Mouse (Mus musculus): ENCODE measurements around the gene Nhs. TPM values are rescaled to one million over a fixed set of nuclear protein-coding genes. Genes with fewer than 3 reads are reported as not detected.

Nhs gene
- total and polyA plus RNA-seq, 3 experiments: 0.16 to 0.55 (median 0.37) TPM

DNA sequence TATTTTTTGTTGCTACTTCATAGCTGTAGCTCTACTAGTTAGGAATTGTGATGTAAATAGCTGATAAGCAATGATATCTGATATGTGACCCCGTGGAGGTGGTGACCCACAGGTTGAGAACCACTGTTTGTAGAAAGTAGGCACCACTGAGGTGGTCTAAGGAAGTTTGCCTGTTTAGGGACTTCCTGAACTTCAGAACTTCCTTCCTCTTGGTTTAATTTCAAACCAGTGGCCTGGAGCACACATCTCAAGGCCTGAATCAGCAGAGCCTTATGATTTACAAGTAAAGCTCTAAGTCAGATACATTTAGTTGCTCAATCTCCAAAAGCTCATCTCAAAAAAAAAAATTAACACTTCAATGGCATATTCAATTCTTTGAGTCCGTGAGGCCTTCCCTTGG, 265.1 kb downstream of the Nhs start:
- no peak for DNase-seq
- Histone ChIP-seq H3K36me3 (ENCODE audit: control insufficient read depth, insufficient read depth, low read length) (no peaks in the 10 kb centered on the region), H3K9ac (ENCODE audit: low read depth, low read length) (no peak overlapping the region), H3K79me2 (replicated peaks; ENCODE audit: control insufficient read depth, insufficient read depth, low read length) (no peaks in the 10 kb centered on the region), H3K27me3 (ENCODE audit: control insufficient read depth, insufficient read depth, low read length) (no peaks in the 10 kb centered on the region), H3K4me3 (no peak overlapping the region), H3K4me1 (ENCODE audit: control insufficient read depth, insufficient read depth, low read length) (no peaks in the 10 kb centered on the region; the same call in none of the 2 replicates), H3K27ac (no peak overlapping the region)
- TF ChIP-seq CTCF (IDR thresholded peaks at IDR 0.05) (no peak), POLR2A (IDR thresholded peaks at IDR 0.05; ENCODE audit: insufficient read depth, low read depth, low read length) (no peak), EP300 (IDR thresholded peaks at IDR 0.05; ENCODE audit: insufficient read depth, low read depth, low read length) (no peak)
- intact Hi-C loops (cut with DNase I): no loop called here
- 42% methylated on average over 2 of the region's 2 CpGs for WGBS

DNA sequence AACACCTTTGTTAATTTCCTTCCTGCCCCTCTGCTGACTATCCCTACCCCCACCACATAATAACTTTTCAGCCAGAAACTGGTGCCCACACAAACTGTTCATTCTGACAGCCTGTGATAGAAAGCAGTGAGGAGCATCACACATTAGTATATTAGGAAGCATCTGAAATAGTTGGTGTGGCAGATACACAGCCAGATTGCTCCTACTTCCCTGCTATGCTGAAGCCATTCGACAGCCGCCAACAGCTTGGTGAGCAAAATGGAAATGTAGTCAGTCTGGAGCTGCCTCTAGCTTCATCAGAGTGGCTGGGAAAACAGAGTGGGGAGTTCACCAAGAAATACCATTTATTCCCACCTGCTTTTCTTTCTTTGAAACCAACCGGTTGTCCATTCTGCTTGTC, 275.9 kb downstream of the Nhs start:
- Histone ChIP-seq H3K9ac (ENCODE audit: low read depth, low read length) (no peak overlapping the region), H3K27ac (no peak overlapping the region), H3K27me3 (ENCODE audit: control insufficient read depth, insufficient read depth, low read length) (no peaks in the 10 kb centered on the region), H3K36me3 (ENCODE audit: control insufficient read depth, insufficient read depth, low read length) (no peaks in the 10 kb centered on the region), H3K79me2 (replicated peaks; ENCODE audit: control insufficient read depth, insufficient read depth, low read length) (no peaks in the 10 kb centered on the region), H3K4me3 (no peak overlapping the region), H3K4me1 (ENCODE audit: control insufficient read depth, insufficient read depth, low read length) (no peaks in the 10 kb centered on the region)
- 79% methylated on average over 3 of the region's 3 CpGs for WGBS
- intact Hi-C loops (cut with DNase I): loop anchor here (10.0 kb wide), 1 partner anchor 141 kb away; no protein-coding TSS in a partner anchor
- DNase-seq: no peak
- TF ChIP-seq POLR2A (IDR thresholded peaks at IDR 0.05; ENCODE audit: insufficient read depth, low read depth, low read length) (no peak), CTCF (IDR thresholded peaks at IDR 0.05) (no peak), EP300 (IDR thresholded peaks at IDR 0.05; ENCODE audit: insufficient read depth, low read depth, low read length) (no peak)

DNA sequence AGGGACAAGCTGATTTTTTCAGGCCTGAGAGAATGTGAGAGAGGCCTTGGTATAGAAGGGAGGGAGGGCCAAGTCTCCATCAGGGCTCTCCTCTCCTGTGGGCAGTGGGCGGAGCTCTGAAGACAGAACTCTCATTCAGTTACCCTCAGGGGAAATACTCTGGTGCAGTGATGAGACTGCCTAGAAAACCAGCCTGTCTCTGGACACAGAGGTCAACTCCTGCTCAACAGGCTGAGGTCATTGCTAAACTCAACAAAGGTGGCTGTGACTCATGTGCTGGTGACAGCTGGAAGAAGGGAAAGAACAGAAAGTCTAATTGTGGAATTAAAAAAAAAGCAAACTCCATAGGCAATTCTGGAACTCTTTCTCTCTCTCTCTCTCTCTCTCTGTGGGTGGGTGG, 282.4 kb downstream of the Nhs start:
- no peaks in the 10 kb centered on the region for H3K4me1 ChIP-seq (ENCODE audit: control insufficient read depth, insufficient read depth, low read length)
- H3K79me2 ChIP-seq (replicated peaks; ENCODE audit: control insufficient read depth, insufficient read depth, low read length): no peaks in the 10 kb centered on the region
- H3K27ac ChIP-seq: no peak overlapping the region
- 100% methylated on average over 1 of the region's 1 CpGs for WGBS
- DNase-seq: no peak
- H3K36me3 ChIP-seq (ENCODE audit: control insufficient read depth, insufficient read depth, low read length): no peaks in the 10 kb centered on the region
- H3K9ac ChIP-seq (ENCODE audit: low read depth, low read length): no peak overlapping the region
- no peak for TF ChIP-seq EP300 (IDR thresholded peaks at IDR 0.05; ENCODE audit: insufficient read depth, low read depth, low read length)
- TF ChIP-seq POLR2A (IDR thresholded peaks at IDR 0.05; ENCODE audit: insufficient read depth, low read depth, low read length): no peak
- TF ChIP-seq CTCF (IDR thresholded peaks at IDR 0.05): no peak
- intact Hi-C loops (cut with DNase I): loop anchor here (10.0 kb wide), 2 partner anchors 88 to 578 kb away; no protein-coding TSS in a partner anchor
- H3K27me3 ChIP-seq (ENCODE audit: control insufficient read depth, insufficient read depth, low read length): no peaks in the 10 kb centered on the region
- no peak overlapping the region for H3K4me3 ChIP-seq

DNA sequence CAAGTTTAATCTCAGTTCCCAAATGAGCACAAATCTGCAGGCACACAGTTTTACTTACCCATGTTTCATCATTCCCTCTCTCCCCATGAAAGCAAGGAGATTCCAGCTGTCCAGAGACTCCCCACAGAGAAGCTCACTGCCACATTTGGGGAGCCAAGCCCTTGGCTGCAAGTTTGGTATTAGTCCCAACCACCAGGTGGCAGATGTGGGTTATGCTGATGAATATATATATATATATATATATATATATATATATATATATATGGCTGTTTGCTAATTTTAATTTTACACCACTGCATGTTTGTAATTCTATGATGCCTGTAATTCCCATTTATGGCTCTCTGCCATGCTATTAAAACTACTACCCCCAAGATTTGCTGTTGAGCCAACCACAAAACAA, 286.0 kb downstream of the Nhs start:
- no peak overlapping the region for H3K27ac ChIP-seq
- intact Hi-C loops (cut with DNase I): loop anchor here (2.0 to 10.0 kb wide), 3 partner anchors 91 to 581 kb away; no protein-coding TSS in a partner anchor
- no peak for DNase-seq

DNA sequence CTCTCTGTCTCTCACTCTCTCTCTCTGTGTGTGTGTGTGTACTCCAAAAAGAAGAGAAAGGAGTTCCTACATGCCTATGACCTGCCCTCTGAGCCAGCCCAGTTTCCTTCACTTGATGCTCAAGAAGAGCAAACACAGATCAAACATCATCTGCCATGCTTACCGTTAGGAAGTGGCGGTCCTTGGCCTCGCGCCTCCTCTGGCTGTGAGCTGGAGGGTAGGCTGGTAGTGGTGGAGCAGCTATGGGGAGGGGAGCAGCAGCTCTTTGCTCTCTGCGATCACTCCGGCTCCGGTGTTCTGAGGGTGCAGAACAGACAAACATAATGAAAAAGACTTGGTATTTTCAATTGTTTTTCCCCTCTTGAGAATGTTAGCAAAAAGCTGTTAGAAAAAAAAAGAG, 288.2 kb downstream of the Nhs start:
- intact Hi-C loops (cut with DNase I): loop anchor here (10.0 kb wide), 2 partner anchors 93 to 583 kb away; no protein-coding TSS in a partner anchor
- WGBS: 92% methylated on average over 7 of the region's 7 CpGs

More for the DNA sequence above, 286.0 kb downstream of the Nhs start:
- Histone ChIP-seq H3K4me1 (ENCODE audit: control insufficient read depth, insufficient read depth, low read length) (no peaks in the 10 kb centered on the region), H3K4me3 (no peak overlapping the region), H3K9ac (ENCODE audit: low read depth, low read length) (no peak overlapping the region), H3K79me2 (replicated peaks; ENCODE audit: control insufficient read depth, insufficient read depth, low read length) (no peaks in the 10 kb centered on the region), H3K27me3 (ENCODE audit: control insufficient read depth, insufficient read depth, low read length) (no peaks in the 10 kb centered on the region), H3K36me3 (ENCODE audit: control insufficient read depth, insufficient read depth, low read length) (no peaks in the 10 kb centered on the region)
- TF ChIP-seq EP300 (IDR thresholded peaks at IDR 0.05; ENCODE audit: insufficient read depth, low read depth, low read length): no peak
- peak; percentile 63 for TF ChIP-seq CTCF (IDR thresholded peaks at IDR 0.05)

DNA sequence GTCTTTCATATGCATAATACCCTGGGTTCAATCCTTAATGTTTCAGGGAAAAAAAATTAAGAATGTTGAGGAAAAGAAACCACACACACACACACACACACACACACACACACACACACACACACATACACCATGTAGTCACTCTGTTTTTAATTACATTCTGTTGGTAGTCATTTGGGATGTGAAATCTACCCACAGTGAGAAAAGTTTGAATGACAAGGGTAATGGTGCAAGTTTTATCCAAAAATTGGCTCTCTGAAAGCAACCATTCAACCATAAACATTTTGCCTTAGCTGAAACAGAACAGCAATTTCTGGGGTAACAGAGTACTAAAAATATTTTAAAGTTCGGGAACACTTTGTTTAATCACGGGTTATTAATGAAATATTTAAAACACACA, 303.9 kb downstream of the Nhs start:
- Histone ChIP-seq H3K4me1 (ENCODE audit: control insufficient read depth, insufficient read depth, low read length) (no peaks in the 10 kb centered on the region), H3K79me2 (replicated peaks; ENCODE audit: control insufficient read depth, insufficient read depth, low read length) (no peaks in the 10 kb centered on the region), H3K9ac (ENCODE audit: low read depth, low read length) (no peak overlapping the region), H3K27ac (no peak overlapping the region), H3K36me3 (ENCODE audit: control insufficient read depth, insufficient read depth, low read length) (no peaks in the 10 kb centered on the region), H3K4me3 (no peak overlapping the region), H3K27me3 (ENCODE audit: control insufficient read depth, insufficient read depth, low read length) (no peaks in the 10 kb centered on the region)
- TF ChIP-seq POLR2A (IDR thresholded peaks at IDR 0.05; ENCODE audit: insufficient read depth, low read depth, low read length) (no peak), EP300 (IDR thresholded peaks at IDR 0.05; ENCODE audit: insufficient read depth, low read depth, low read length) (no peak), CTCF (IDR thresholded peaks at IDR 0.05) (no peak)
- WGBS: 87% methylated on average over 2 of the region's 2 CpGs
- no peak for DNase-seq
- intact Hi-C loops (cut with DNase I): no loop called here

More for the DNA sequence above, 288.2 kb downstream of the Nhs start:
- no peak overlapping the region for H3K9ac ChIP-seq (ENCODE audit: low read depth, low read length)
- H3K27me3 ChIP-seq (ENCODE audit: control insufficient read depth, insufficient read depth, low read length): no peaks in the 10 kb centered on the region
- no peak for TF ChIP-seq EP300 (IDR thresholded peaks at IDR 0.05; ENCODE audit: insufficient read depth, low read depth, low read length)
- TF ChIP-seq POLR2A (IDR thresholded peaks at IDR 0.05; ENCODE audit: insufficient read depth, low read depth, low read length): no peak
- no peak for TF ChIP-seq CTCF (IDR thresholded peaks at IDR 0.05)
- H3K4me3 ChIP-seq: no peak overlapping the region
- no peak overlapping the region for H3K27ac ChIP-seq
- H3K79me2 ChIP-seq (replicated peaks; ENCODE audit: control insufficient read depth, insufficient read depth, low read length): no peaks in the 10 kb centered on the region
- H3K4me1 ChIP-seq (ENCODE audit: control insufficient read depth, insufficient read depth, low read length): no peaks in the 10 kb centered on the region
- DNase-seq: no peak
- H3K36me3 ChIP-seq (ENCODE audit: control insufficient read depth, insufficient read depth, low read length): no peaks in the 10 kb centered on the region

All from heart, adult 2 months (tissue).